Mouse (Mus musculus) embryonic facial prominence, embryonic 12.5 days (tissue): Measurements from ENCODE around the gene Gm17490. TPM values are rescaled to one million over a fixed set of nuclear protein-coding genes. Genes with fewer than 3 reads are reported as not detected.

Experiments
- ATAC-seq: fragments of 200-750 bp; cut with Nextera tagmentation; 2 replicates; pipeline ENCODE4 v1.8.0; 2017; ENCODE audit not compliant: insufficient number of reproducible peaks, insufficient read depth, low FRiP score, low TSS enrichment
- H3K27ac ChIP-seq: fragments of 300-500 bp; sonication (generic); 2 replicates; pipeline ENCODE4 v1.5.1; 2016; ENCODE audit warnings: mild to moderate bottlenecking
- H3K27me3 ChIP-seq: fragments of 300-500 bp; sonication (generic); 2 replicates; pipeline ENCODE4 v1.6.1; 2016; ENCODE audit warnings: mild to moderate bottlenecking, moderate library complexity
- H3K36me3 ChIP-seq: fragments of 300-500 bp; sonication (generic); 2 replicates; pipeline ENCODE4 v1.6.1; 2016; ENCODE audit warnings: mild to moderate bottlenecking
- H3K4me1 ChIP-seq: fragments of 300-500 bp; sonication (generic); 2 replicates; pipeline ENCODE4 v1.6.1; 2016
- H3K4me2 ChIP-seq: fragments of 300-500 bp; sonication (generic); replicated peaks from 2 replicates; pipeline ENCODE4 v1.6.1; 2016; ENCODE audit warnings: mild to moderate bottlenecking, moderate library complexity
- H3K4me3 ChIP-seq: fragments of 300-500 bp; sonication (generic); 2 replicates; pipeline ENCODE4 v1.5.1; 2016; ENCODE audit warnings: mild to moderate bottlenecking
- H3K9ac ChIP-seq: fragments of 300-500 bp; sonication (generic); 2 replicates; pipeline ENCODE4 v1.6.1; 2016; ENCODE audit warnings: mild to moderate bottlenecking, moderate library complexity
- H3K9me3 ChIP-seq: fragments of 300-500 bp; sonication (generic); 2 replicates; pipeline ENCODE4 v1.6.1; 2016; ENCODE audit warnings: mild to moderate bottlenecking, moderate library complexity
- WGBS: fragments of 180-500 bp; shearing (Covaris S2); methylation state at CpG from one replicate; pipeline ENCODE4 v1.1.7; 2016; 5-methylcytosine and 5-hydroxymethylcytosine counted together
- polyA plus RNA-seq: library from polyadenylated mRNA; unstranded; fragments of >200 nt; fragmentation: Nextera tagmentation; extraction: Ambion mirVana; gene quantifications from 2 replicates; pipeline ENCODE4 v1.2.1, GENCODE M21; 2016

Gene Gm17490
- polyA plus RNA-seq, 1 experiment from 2014 or later: not detected

- no peak for ATAC-seq
- Histone ChIP-seq H3K9me3 (no peaks in the 10 kb centered on the region), H3K4me3 (no peak overlapping the region), H3K4me2 (no peak overlapping the region), H3K36me3 (no peaks in the 10 kb centered on the region), H3K27me3 (no peaks in the 10 kb centered on the region), H3K9ac (no peak overlapping the region), H3K4me1 (no peaks in the 10 kb centered on the region), H3K27ac (no peak overlapping the region)
- WGBS: 41% methylated on average over 6 of the region's 6 CpGs
Measured at GRCm38 (mm10) chr2:11653330-11653729, 27.3 kb upstream of the Gm17490 start.

- Histone ChIP-seq H3K4me3 (no peak overlapping the region), H3K36me3 (no peaks in the 10 kb centered on the region), H3K27ac (no peak overlapping the region), H3K4me1 (no peaks in the 10 kb centered on the region), H3K9me3 (no peaks in the 10 kb centered on the region), H3K27me3 (no peaks in the 10 kb centered on the region), H3K9ac (no peak overlapping the region), H3K4me2 (no peak overlapping the region)
- ATAC-seq: no peak
- WGBS: 72% methylated on average over 2 of the region's 2 CpGs
Measured at GRCm38 (mm10) chr2:11652780-11653179, 26.7 kb upstream of the Gm17490 start.

GRCm38 (mm10) chr2:11652196-11652595 lies 26.1 kb upstream of the Gm17490 start:
- no peak overlapping the region for H3K4me2 ChIP-seq
- no peaks in the 10 kb centered on the region for H3K27me3 ChIP-seq
- H3K27ac ChIP-seq: no peak overlapping the region
- ATAC-seq: no peak
- no peak overlapping the region for H3K4me3 ChIP-seq
- H3K36me3 ChIP-seq: no peaks in the 10 kb centered on the region
- H3K9ac ChIP-seq: no peak overlapping the region
- H3K9me3 ChIP-seq: no peaks in the 10 kb centered on the region
- WGBS: 78% methylated on average over 3 of the region's 3 CpGs
- H3K4me1 ChIP-seq: no peaks in the 10 kb centered on the region

- Histone ChIP-seq H3K9me3 (no peaks in the 10 kb centered on the region), H3K36me3 (no peaks in the 10 kb centered on the region), H3K4me1 (no peaks in the 10 kb centered on the region), H3K27me3 (no peaks in the 10 kb centered on the region), H3K4me3 (no peak overlapping the region), H3K9ac (no peak overlapping the region), H3K4me2 (no peak overlapping the region), H3K27ac (no peak overlapping the region)
- ATAC-seq: no peak
- 44% methylated on average over 3 of the region's 3 CpGs for WGBS
Measured at GRCm38 (mm10) chr2:11651476-11651875, 25.4 kb upstream of the Gm17490 start.

GRCm38 (mm10) chr2:11645297-11645696 lies 19.2 kb upstream of the Gm17490 start:
- Histone ChIP-seq H3K36me3 (no peaks in the 10 kb centered on the region), H3K9me3 (no peaks in the 10 kb centered on the region), H3K4me2 (no peak overlapping the region), H3K4me3 (no peak overlapping the region), H3K27ac (no peak overlapping the region), H3K4me1 (no peaks in the 10 kb centered on the region), H3K9ac (no peak overlapping the region), H3K27me3 (no peaks in the 10 kb centered on the region)
- ATAC-seq: no peak
- WGBS: 77% methylated on average over 2 of the region's 2 CpGs

GRCm38 (mm10) chr2:11644057-11644456 lies 18.0 kb upstream of the Gm17490 start:
- WGBS: 91% methylated on average over 1 of the region's 1 CpGs
- Histone ChIP-seq H3K4me3 (no peak overlapping the region), H3K9ac (no peak overlapping the region), H3K4me1 (no peaks in the 10 kb centered on the region), H3K4me2 (no peak overlapping the region), H3K27me3 (no peaks in the 10 kb centered on the region), H3K27ac (no peak overlapping the region), H3K36me3 (no peaks in the 10 kb centered on the region), H3K9me3 (no peaks in the 10 kb centered on the region)
- no peak for ATAC-seq

- Histone ChIP-seq H3K36me3 (no peaks in the 10 kb centered on the region), H3K9me3 (no peaks in the 10 kb centered on the region), H3K4me1 (no peaks in the 10 kb centered on the region), H3K27me3 (no peaks in the 10 kb centered on the region), H3K4me3 (no peak within 1 kb of the TSS), H3K4me2 (no peak within 1 kb of the TSS), H3K9ac (no peak within 1 kb of the TSS), H3K27ac (no peak within 1 kb of the TSS)
- 87% methylated on average over 3 of the region's 3 CpGs for WGBS
- no peak for ATAC-seq
Measured at GRCm38 (mm10) chr2:11642451-11642941, 16.4 kb upstream of the Gm17490 start, which contains the start of gene Il2ra. TSS of gene Il2ra (plus strand) at chr2:11642807.

- 71% methylated on average over 1 of the region's 1 CpGs for WGBS
- H3K27me3 ChIP-seq: no peaks in the 10 kb centered on the region
Measured at GRCm38 (mm10) chr2:11637115-11637514, 11.1 kb upstream of the Gm17490 start.

GRCm38 (mm10) chr2:11636138-11636480 lies 10.0 kb upstream of the Gm17490 start:
- H3K27me3 ChIP-seq: no peaks in the 10 kb centered on the region
- no peaks in the 10 kb centered on the region for H3K4me1 ChIP-seq
- 73% methylated on average over 3 of the region's 3 CpGs for WGBS
- H3K4me2 ChIP-seq: no peak overlapping the region
- no peak overlapping the region for H3K9ac ChIP-seq
- H3K36me3 ChIP-seq: no peaks in the 10 kb centered on the region
- H3K27ac ChIP-seq: no peak overlapping the region
- no peaks in the 10 kb centered on the region for H3K9me3 ChIP-seq
- no peak for ATAC-seq
- no peak overlapping the region for H3K4me3 ChIP-seq

More at GRCm38 (mm10) chr2:11637115-11637514, 11.1 kb upstream of the Gm17490 start:
- no peaks in the 10 kb centered on the region for H3K36me3 ChIP-seq
- no peak overlapping the region for H3K27ac ChIP-seq
- no peak overlapping the region for H3K4me3 ChIP-seq
- no peak overlapping the region for H3K9ac ChIP-seq
- no peak overlapping the region for H3K4me2 ChIP-seq
- ATAC-seq: no peak
- no peaks in the 10 kb centered on the region for H3K9me3 ChIP-seq
- no peaks in the 10 kb centered on the region for H3K4me1 ChIP-seq

- no peaks in the 10 kb centered on the region for H3K36me3 ChIP-seq
- H3K4me3 ChIP-seq: no peak overlapping the region
- no peak for ATAC-seq
- no peaks in the 10 kb centered on the region for H3K9me3 ChIP-seq
- no peaks in the 10 kb centered on the region for H3K27me3 ChIP-seq
- H3K27ac ChIP-seq: no peak overlapping the region
- H3K4me1 ChIP-seq: no peaks in the 10 kb centered on the region
- no peak overlapping the region for H3K9ac ChIP-seq
- no peak overlapping the region for H3K4me2 ChIP-seq
- WGBS: 92% methylated on average over 5 of the region's 5 CpGs
Measured at GRCm38 (mm10) chr2:11635471-11636137, 9.5 kb upstream of the Gm17490 start.

- no peak overlapping the region for H3K9ac ChIP-seq
- no peak overlapping the region for H3K27ac ChIP-seq
- no peak overlapping the region for H3K4me3 ChIP-seq
- H3K27me3 ChIP-seq: no peaks in the 10 kb centered on the region
- H3K36me3 ChIP-seq: no peaks in the 10 kb centered on the region
- H3K4me2 ChIP-seq: no peak overlapping the region
- H3K4me1 ChIP-seq: no peaks in the 10 kb centered on the region
- 85% methylated on average over 6 of the region's 6 CpGs for WGBS
- no peaks in the 10 kb centered on the region for H3K9me3 ChIP-seq
- no peak for ATAC-seq
Measured at GRCm38 (mm10) chr2:11635035-11635434, 9.0 kb upstream of the Gm17490 start.

GRCm38 (mm10) chr2:11623726-11624125 lies 2.3 kb downstream of the Gm17490 start:
- WGBS: 87% methylated on average over 2 of the region's 2 CpGs
- Histone ChIP-seq H3K36me3 (no peaks in the 10 kb centered on the region), H3K27me3 (no peaks in the 10 kb centered on the region), H3K9me3 (no peaks in the 10 kb centered on the region), H3K27ac (no peak overlapping the region), H3K4me1 (no peaks in the 10 kb centered on the region), H3K9ac (no peak overlapping the region), H3K4me3 (no peak overlapping the region), H3K4me2 (no peak overlapping the region)
- no peak for ATAC-seq
